Mouse (Mus musculus) forebrain, embryonic 14.5 days (tissue): ENCODE measurements around the gene Tcea2. TPM values are rescaled to one million over a fixed set of nuclear protein-coding genes. Genes with fewer than 3 reads are reported as not detected.

Source experiments
- ATAC-seq: fragments of 200-750 bp; cut with Nextera tagmentation; 2 replicates; pipeline ENCODE4 v1.8.0; 2017; ENCODE audit warnings: mild to moderate bottlenecking, moderate library complexity
- DNase-seq: peaks from one replicate; pipeline ENCODE4 v3.0.0-alpha.2; 2015; ENCODE audit warnings: low spot score
- H3K27ac ChIP-seq: fragments of 300-500 bp; sonication (generic); 2 replicates; pipeline ENCODE4 v1.5.1; 2014; ENCODE audit warnings: low read depth, mild to moderate bottlenecking, control low read depth, low read length, moderate library complexity
- H3K27me3 ChIP-seq: fragments of 300-500 bp; sonication (generic); replicated peaks from 2 replicates; pipeline ENCODE4 v1.6.1; 2014; ENCODE audit warnings: low read length, control low read depth, mixed read lengths; ENCODE audit not compliant: control insufficient read depth, insufficient read depth
- H3K36me3 ChIP-seq: fragments of 300-500 bp; sonication (generic); 2 replicates; pipeline ENCODE4 v1.6.1; 2014; ENCODE audit warnings: low read length, control low read depth; ENCODE audit not compliant: control insufficient read depth, insufficient read depth
- H3K4me1 ChIP-seq: fragments of 300-500 bp; sonication (generic); 2 replicates; pipeline ENCODE4 v1.6.1; 2014; ENCODE audit warnings: antibody characterized with exemption, low read length, control low read depth; ENCODE audit not compliant: control insufficient read depth, insufficient read depth
- H3K4me2 ChIP-seq: fragments of 300-500 bp; sonication (generic); 2 replicates; pipeline ENCODE4 v1.6.1; 2014; ENCODE audit warnings: mild to moderate bottlenecking, control low read depth, low read length
- H3K4me3 ChIP-seq: fragments of 300-500 bp; sonication (generic); 2 replicates; pipeline ENCODE4 v1.5.1; 2014; ENCODE audit warnings: low read depth, low read length, control low read depth
- H3K9ac ChIP-seq: fragments of 300-500 bp; sonication (generic); 2 replicates; pipeline ENCODE4 v1.6.1; 2014; ENCODE audit warnings: mild to moderate bottlenecking, low read length, control low read depth, moderate library complexity
- H3K9me3 ChIP-seq: fragments of 300-500 bp; sonication (generic); replicated peaks from 2 replicates; pipeline ENCODE4 v1.6.1; 2016; ENCODE audit warnings: low read length, control low read depth, mixed read lengths; ENCODE audit not compliant: control insufficient read depth
- WGBS: fragments of 180-500 bp; shearing (Covaris S2); extraction: QIAGEN DNeasy Blood & Tissue Kit; methylation state at CpG from one replicate; pipeline ENCODE4 v1.1.7; 2014; 5-methylcytosine and 5-hydroxymethylcytosine counted together
- polyA plus RNA-seq: library from polyadenylated mRNA; unstranded; fragments of >200 nt; fragmentation: Nextera tagmentation; extraction: Ambion mirVana; gene quantifications from 2 replicates; pipeline ENCODE4 v1.2.1, GENCODE M21; 2014

The Tcea2 gene
- 42.0 and 44.3 TPM in 2 replicates for polyA plus RNA-seq

- H3K4me3 ChIP-seq, result peak within 1 kb of the TSS; percentile 59
- ATAC-seq, result peak; percentile 72
- peak; percentile 78 for DNase-seq
- H3K9ac ChIP-seq, result peak within 1 kb of the TSS; percentile 90
- peaks cover 10% of the 10 kb centered on the region; the same call in 1 of the 2 replicates for H3K4me1 ChIP-seq
- no peaks in the 10 kb centered on the region for H3K27me3 ChIP-seq
- peak within 1 kb of the TSS; percentile 93 for H3K4me2 ChIP-seq
- peak within 1 kb of the TSS; percentile 29 for H3K27ac ChIP-seq
- H3K36me3 ChIP-seq, result 0 out of 2 replicates have a peak, but pooled peaks cover 7% of the 10 kb centered on the region
- no peaks in the 10 kb centered on the region for H3K9me3 ChIP-seq
- WGBS, result under 1% methylated on average over 60 of the region's 69 CpGs
These were observed at the start of gene Tcea2 for GRCm38 (mm10) chr2:181679951-181680715. Tcea2 (plus strand) TSS chr2:181680310.

GRCm38 (mm10) chr2:181632624-181633023, 47.5 kb upstream of the Tcea2 start:
- H3K4me1 ChIP-seq, result no peaks in the 10 kb centered on the region
- no peak overlapping the region for H3K27ac ChIP-seq
- H3K4me3 ChIP-seq, result no peak overlapping the region
- no peaks in the 10 kb centered on the region for H3K27me3 ChIP-seq
- ATAC-seq, result no peak
- peaks cover 72% of the 10 kb centered on the region for H3K36me3 ChIP-seq
- H3K4me2 ChIP-seq, result no peak overlapping the region
- H3K9me3 ChIP-seq, result no peaks in the 10 kb centered on the region
- DNase-seq, result no peak
- H3K9ac ChIP-seq, result no peak overlapping the region
- WGBS, result 95% methylated on average over 6 of the region's 6 CpGs

- H3K36me3 ChIP-seq, result peaks cover 79% of the 10 kb centered on the region
- DNase-seq (no peak), ATAC-seq (no peak)
- H3K4me2 ChIP-seq, result no peak overlapping the region
- 90% methylated on average over 3 of the region's 3 CpGs for WGBS
- no peaks in the 10 kb centered on the region for H3K27me3 ChIP-seq
- no peak overlapping the region for H3K9ac ChIP-seq
- H3K4me3 ChIP-seq, result no peak overlapping the region
- no peak overlapping the region for H3K27ac ChIP-seq
- H3K4me1 ChIP-seq, result no peaks in the 10 kb centered on the region
- no peaks in the 10 kb centered on the region for H3K9me3 ChIP-seq
These were observed 44.2 kb upstream of the Tcea2 start for GRCm38 (mm10) chr2:181635865-181636264.

GRCm38 (mm10) chr2:181644361-181644760, 35.7 kb upstream of the Tcea2 start:
- WGBS, result 84% methylated on average over 2 of the region's 2 CpGs
- H3K27ac ChIP-seq, result no peak overlapping the region
- no peaks in the 10 kb centered on the region for H3K4me1 ChIP-seq
- peaks cover 82% of the 10 kb centered on the region for H3K36me3 ChIP-seq
- no peaks in the 10 kb centered on the region for H3K9me3 ChIP-seq
- no peak overlapping the region for H3K9ac ChIP-seq
- H3K4me3 ChIP-seq, result no peak overlapping the region
- no peak overlapping the region for H3K4me2 ChIP-seq
- DNase-seq (peak; percentile 72), ATAC-seq (no peak)
- no peaks in the 10 kb centered on the region for H3K27me3 ChIP-seq

- H3K36me3 ChIP-seq, result peaks cover 83% of the 10 kb centered on the region
- no peak for ATAC-seq
- no peak for DNase-seq
- H3K9me3 ChIP-seq, result no peaks in the 10 kb centered on the region
- no peak overlapping the region for H3K9ac ChIP-seq
- H3K4me1 ChIP-seq, result no peaks in the 10 kb centered on the region
- H3K4me3 ChIP-seq, result no peak overlapping the region
- H3K27me3 ChIP-seq, result no peaks in the 10 kb centered on the region
- no peak overlapping the region for H3K4me2 ChIP-seq
- no peak overlapping the region for H3K27ac ChIP-seq
- WGBS, result 85% methylated on average over 3 of the region's 3 CpGs
These were observed 34.4 kb upstream of the Tcea2 start for GRCm38 (mm10) chr2:181645666-181646065.

- H3K4me1 ChIP-seq, result no peaks in the 10 kb centered on the region
- no peaks in the 10 kb centered on the region for H3K9me3 ChIP-seq
- H3K9ac ChIP-seq, result no peak overlapping the region
- WGBS, result 92% methylated on average over 6 of the region's 6 CpGs
- no peak for DNase-seq
- peaks cover 86% of the 10 kb centered on the region for H3K36me3 ChIP-seq
- no peak overlapping the region for H3K27ac ChIP-seq
- no peak overlapping the region for H3K4me2 ChIP-seq
- H3K27me3 ChIP-seq, result no peaks in the 10 kb centered on the region
- no peak overlapping the region for H3K4me3 ChIP-seq
- ATAC-seq, result no peak
These were observed 33.3 kb upstream of the Tcea2 start for GRCm38 (mm10) chr2:181646626-181647472.

- Histone ChIP-seq H3K4me1 (no peaks in the 10 kb centered on the region), H3K4me3 (no peak overlapping the region), H3K9me3 (no peaks in the 10 kb centered on the region), H3K9ac (no peak overlapping the region), H3K27ac (no peak overlapping the region), H3K36me3 (peaks cover 92% of the 10 kb centered on the region), H3K27me3 (no peaks in the 10 kb centered on the region), H3K4me2 (no peak overlapping the region)
- DNase-seq (no peak), ATAC-seq (no peak)
- WGBS, result 89% methylated on average over 10 of the region's 10 CpGs
These were observed 31.2 kb upstream of the Tcea2 start for GRCm38 (mm10) chr2:181648926-181649325.

GRCm38 (mm10) chr2:181653065-181653464, 27.0 kb upstream of the Tcea2 start:
- no peak for ATAC-seq
- peaks cover 94% of the 10 kb centered on the region for H3K36me3 ChIP-seq
- no peaks in the 10 kb centered on the region for H3K9me3 ChIP-seq

GRCm38 (mm10) chr2:181653523-181653922, 26.6 kb upstream of the Tcea2 start:
- Histone ChIP-seq H3K27ac (no peak overlapping the region), H3K4me2 (no peak overlapping the region)
- DNase-seq, result no peak

More at GRCm38 (mm10) chr2:181653065-181653464, 27.0 kb upstream of the Tcea2 start:
- no peak for DNase-seq
- Histone ChIP-seq H3K9ac (no peak overlapping the region), H3K4me3 (no peak overlapping the region), H3K27me3 (no peaks in the 10 kb centered on the region), H3K4me2 (no peak overlapping the region), H3K4me1 (no peaks in the 10 kb centered on the region), H3K27ac (no peak overlapping the region)

More at GRCm38 (mm10) chr2:181653523-181653922, 26.6 kb upstream of the Tcea2 start:
- no peaks in the 10 kb centered on the region for H3K27me3 ChIP-seq
- H3K9ac ChIP-seq, result no peak overlapping the region
- H3K9me3 ChIP-seq, result no peaks in the 10 kb centered on the region
- no peak overlapping the region for H3K4me3 ChIP-seq
- no peaks in the 10 kb centered on the region for H3K4me1 ChIP-seq
- no peak for ATAC-seq
- H3K36me3 ChIP-seq, result peaks cover 93% of the 10 kb centered on the region
- WGBS, result 100% methylated on average over 1 of the region's 1 CpGs
